Mouse (Mus musculus) lung, embryonic 15.5 days (tissue): ENCODE data around the gene Ptprm. TPM values are rescaled to one million over a fixed set of nuclear protein-coding genes. Genes with fewer than 3 reads are reported as not detected.

Experiments used
- ATAC-seq: fragments of 200-750 bp; cut with Nextera tagmentation; 2 replicates; pipeline ENCODE4 v1.8.0; 2017; ENCODE audit warnings: moderate number of reproducible peaks, borderline replicate concordance; ENCODE audit not compliant: low FRiP score, low TSS enrichment; ENCODE audit errors: extremely low read depth
- H3K27ac ChIP-seq: fragments of 300-500 bp; sonication (generic); 2 replicates; pipeline ENCODE4 v1.5.1; 2015; ENCODE audit warnings: moderate library complexity, mild to moderate bottlenecking, inconsistent platforms
- H3K27me3 ChIP-seq: fragments of 300-500 bp; sonication (generic); 2 replicates; pipeline ENCODE4 v1.6.1; 2015; ENCODE audit warnings: inconsistent platforms
- H3K36me3 ChIP-seq: fragments of 300-500 bp; sonication (generic); 2 replicates; pipeline ENCODE4 v1.6.1; 2015; ENCODE audit warnings: inconsistent platforms
- H3K4me1 ChIP-seq: fragments of 300-500 bp; sonication (generic); 2 replicates; pipeline ENCODE4 v1.6.1; 2015; ENCODE audit warnings: inconsistent platforms
- H3K4me2 ChIP-seq: fragments of 300-500 bp; sonication (generic); 2 replicates; pipeline ENCODE4 v1.6.1; 2015; ENCODE audit warnings: inconsistent platforms, mild to moderate bottlenecking, moderate library complexity
- H3K4me3 ChIP-seq: fragments of 300-500 bp; sonication (generic); 2 replicates; pipeline ENCODE4 v1.5.1; 2015; ENCODE audit warnings: mild to moderate bottlenecking, inconsistent platforms
- H3K9ac ChIP-seq: fragments of 300-500 bp; sonication (generic); 2 replicates; pipeline ENCODE4 v1.6.1; 2015; ENCODE audit warnings: inconsistent platforms
- H3K9me3 ChIP-seq: fragments of 300-500 bp; sonication (generic); 2 replicates; pipeline ENCODE4 v1.6.1; 2016; ENCODE audit warnings: inconsistent platforms
- WGBS: fragments of 180-500 bp; shearing (Covaris S2); methylation state at CpG from one replicate; pipeline ENCODE4 v1.1.7; 2015; 5-methylcytosine and 5-hydroxymethylcytosine counted together
- polyA plus RNA-seq: library from polyadenylated mRNA; unstranded; fragments of >200 nt; fragmentation: Nextera tagmentation; extraction: Ambion mirVana; gene quantifications from 2 replicates; pipeline ENCODE4 v1.2.1, GENCODE M21; 2015

The Ptprm gene
- polyA plus RNA-seq, 1 experiment from 2014 or later = 43.2 TPM

DNA sequence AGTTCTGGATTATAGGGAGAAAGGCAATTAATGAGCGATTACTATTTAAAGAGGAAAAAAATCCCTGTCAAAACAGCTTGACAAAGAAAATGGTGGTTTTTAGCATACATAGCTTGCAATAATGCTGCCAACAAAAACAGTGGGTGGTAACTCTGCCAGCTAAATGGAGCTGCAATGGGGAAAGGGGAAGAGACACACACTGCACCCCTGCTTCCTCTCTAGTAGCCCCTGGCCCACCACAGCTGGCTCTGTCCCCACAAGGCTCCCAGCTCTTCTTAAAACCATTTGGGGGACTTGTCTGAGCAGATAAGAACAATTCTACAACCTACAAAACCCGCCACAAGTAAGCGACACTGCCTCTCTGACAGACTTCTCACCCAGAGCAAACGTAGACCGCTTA, 145.7 kb downstream of the Ptprm start:
- Histone ChIP-seq H3K27me3 (no peaks in the 10 kb centered on the region), H3K27ac (no peak overlapping the region), H3K9me3 (no peaks in the 10 kb centered on the region), H3K4me2 (no peak overlapping the region), H3K4me1 (peaks cover 29% of the 10 kb centered on the region), H3K36me3 (no peaks in the 10 kb centered on the region), H3K9ac (no peak overlapping the region), H3K4me3 (no peak overlapping the region)
- no peak for ATAC-seq
- WGBS = 64% methylated on average over 5 of the region's 5 CpGs

GRCm38 (mm10) chr17:67206984-67207383, 147.3 kb downstream of the Ptprm start:
- 92% methylated on average over 4 of the region's 4 CpGs for WGBS
- Histone ChIP-seq H3K27me3 (no peaks in the 10 kb centered on the region), H3K27ac (no peak overlapping the region), H3K4me1 (peaks cover 24% of the 10 kb centered on the region; the same call in 1 of the 2 replicates), H3K4me3 (no peak overlapping the region), H3K4me2 (no peak overlapping the region), H3K9me3 (no peaks in the 10 kb centered on the region), H3K36me3 (no peaks in the 10 kb centered on the region), H3K9ac (no peak overlapping the region)
- no peak for ATAC-seq

GRCm38 (mm10) chr17:67201151-67201550, 153.1 kb downstream of the Ptprm start:
- no peak overlapping the region for H3K9ac ChIP-seq
- H3K9me3 ChIP-seq = no peaks in the 10 kb centered on the region
- no peaks in the 10 kb centered on the region for H3K36me3 ChIP-seq
- no peak overlapping the region for H3K27ac ChIP-seq
- no peak overlapping the region for H3K4me2 ChIP-seq
- H3K27me3 ChIP-seq = no peaks in the 10 kb centered on the region
- H3K4me3 ChIP-seq = no peak overlapping the region
- H3K4me1 ChIP-seq = peaks cover 11% of the 10 kb centered on the region; the same call in 1 of the 2 replicates
- 61% methylated on average over 7 of the region's 7 CpGs for WGBS
- no peak for ATAC-seq

DNA sequence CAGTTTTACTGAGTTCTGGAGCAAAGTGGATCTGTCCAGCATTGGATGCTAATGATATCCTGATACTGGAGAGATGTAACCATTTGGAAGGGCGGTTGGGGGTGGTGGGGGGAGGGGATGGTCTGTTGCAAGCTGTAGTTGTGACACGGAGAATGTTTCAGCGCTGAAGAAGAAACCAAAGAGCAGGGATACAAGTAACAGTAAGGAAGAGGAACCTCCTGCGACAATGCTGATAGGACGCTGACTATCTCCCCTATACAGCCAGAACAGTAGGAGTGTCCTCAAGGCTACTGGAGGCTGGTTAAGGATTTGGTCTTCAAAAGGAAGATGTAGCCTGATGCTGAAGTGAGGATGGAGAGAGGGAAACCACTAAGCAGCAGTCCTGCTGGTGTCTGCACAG, 160.5 kb downstream of the Ptprm start:
- 58% methylated on average over 5 of the region's 5 CpGs for WGBS
- ATAC-seq = no peak
- H3K9ac ChIP-seq = no peak overlapping the region

DNA sequence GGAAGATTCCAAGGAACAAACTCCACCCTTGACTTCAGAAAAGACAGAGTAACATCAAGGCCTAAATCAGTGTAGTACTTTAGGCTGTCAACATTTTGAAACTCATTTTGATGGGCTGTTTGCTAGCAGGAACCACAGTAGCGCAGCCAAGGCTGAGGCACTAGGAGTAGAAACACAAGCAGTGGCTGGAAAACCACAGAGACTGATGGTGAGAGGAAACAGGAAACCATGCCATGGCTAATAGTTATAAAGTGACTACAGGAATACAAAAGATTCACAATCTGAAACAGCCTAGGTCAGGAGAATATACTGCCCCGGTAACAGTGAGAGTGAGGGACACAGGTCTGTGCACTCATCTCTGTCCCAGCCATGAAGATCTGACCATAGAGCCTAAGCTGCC, 165.7 kb downstream of the Ptprm start:
- Histone ChIP-seq H3K4me3 (no peak overlapping the region), H3K9ac (no peak overlapping the region), H3K4me2 (no peak overlapping the region), H3K9me3 (no peaks in the 10 kb centered on the region), H3K4me1 (no peaks in the 10 kb centered on the region), H3K27ac (no peak overlapping the region), H3K36me3 (no peaks in the 10 kb centered on the region), H3K27me3 (no peaks in the 10 kb centered on the region)
- 82% methylated on average over 2 of the region's 2 CpGs for WGBS
- ATAC-seq = no peak

More for the DNA sequence above, 160.5 kb downstream of the Ptprm start:
- H3K4me2 ChIP-seq = no peak overlapping the region
- H3K4me3 ChIP-seq = no peak overlapping the region
- H3K27me3 ChIP-seq = no peaks in the 10 kb centered on the region
- no peaks in the 10 kb centered on the region for H3K9me3 ChIP-seq
- no peaks in the 10 kb centered on the region for H3K36me3 ChIP-seq
- H3K4me1 ChIP-seq = peaks cover 11% of the 10 kb centered on the region; the same call in 1 of the 2 replicates
- H3K27ac ChIP-seq = no peak overlapping the region

DNA sequence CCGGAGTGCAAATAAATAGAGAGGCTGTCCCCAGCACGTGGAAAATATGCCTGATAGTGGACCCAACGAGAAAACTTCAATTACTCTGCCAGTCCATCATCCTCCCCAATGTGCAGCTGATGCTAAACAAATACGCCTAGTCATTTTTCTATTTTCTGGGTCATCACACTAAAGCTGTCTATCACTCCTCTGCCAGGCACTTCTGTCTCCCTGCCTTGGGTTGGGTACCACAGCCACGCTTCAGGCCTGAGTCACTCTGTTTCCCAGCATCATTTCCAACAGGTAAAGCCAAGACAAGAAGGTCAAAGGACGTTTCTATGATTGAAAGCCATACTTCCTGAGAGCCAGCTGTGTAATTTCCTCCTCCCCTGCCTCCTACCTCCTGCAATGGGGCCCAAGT, 167.4 kb downstream of the Ptprm start:
- no peaks in the 10 kb centered on the region for H3K27me3 ChIP-seq
- no peaks in the 10 kb centered on the region for H3K4me1 ChIP-seq
- no peak overlapping the region for H3K4me2 ChIP-seq
- no peaks in the 10 kb centered on the region for H3K9me3 ChIP-seq
- 57% methylated on average over 6 of the region's 6 CpGs for WGBS
- H3K27ac ChIP-seq = no peak overlapping the region
- no peaks in the 10 kb centered on the region for H3K36me3 ChIP-seq
- no peak overlapping the region for H3K4me3 ChIP-seq
- no peak for ATAC-seq
- H3K9ac ChIP-seq = no peak overlapping the region

DNA sequence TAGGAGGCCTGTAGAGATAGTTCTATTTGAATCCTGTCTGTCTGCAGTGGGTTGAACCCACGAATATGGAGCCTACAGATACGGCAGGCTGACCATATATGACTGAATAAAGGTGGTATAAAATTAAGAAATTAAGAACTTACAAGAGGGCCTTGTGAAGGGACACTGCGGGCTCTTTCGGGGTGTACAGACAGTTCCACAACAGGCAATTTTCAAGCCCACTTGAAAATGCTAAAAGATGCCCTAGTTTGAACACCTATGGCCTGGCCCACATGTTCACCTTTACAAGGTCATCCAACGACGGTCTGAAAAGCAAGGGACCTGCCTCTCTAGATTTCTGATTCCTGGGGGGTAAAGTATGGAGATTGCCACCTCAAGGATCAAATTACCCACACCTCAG, 168.3 kb downstream of the Ptprm start:
- H3K9ac ChIP-seq = no peak overlapping the region
- no peak overlapping the region for H3K27ac ChIP-seq
- H3K4me2 ChIP-seq = no peak overlapping the region
- H3K4me1 ChIP-seq = peaks cover 6% of the 10 kb centered on the region; the same call in 1 of the 2 replicates
- H3K27me3 ChIP-seq = no peaks in the 10 kb centered on the region
- ATAC-seq = no peak
- no peaks in the 10 kb centered on the region for H3K36me3 ChIP-seq
- WGBS = 79% methylated on average over 6 of the region's 6 CpGs
- no peaks in the 10 kb centered on the region for H3K9me3 ChIP-seq
- H3K4me3 ChIP-seq = no peak overlapping the region

DNA sequence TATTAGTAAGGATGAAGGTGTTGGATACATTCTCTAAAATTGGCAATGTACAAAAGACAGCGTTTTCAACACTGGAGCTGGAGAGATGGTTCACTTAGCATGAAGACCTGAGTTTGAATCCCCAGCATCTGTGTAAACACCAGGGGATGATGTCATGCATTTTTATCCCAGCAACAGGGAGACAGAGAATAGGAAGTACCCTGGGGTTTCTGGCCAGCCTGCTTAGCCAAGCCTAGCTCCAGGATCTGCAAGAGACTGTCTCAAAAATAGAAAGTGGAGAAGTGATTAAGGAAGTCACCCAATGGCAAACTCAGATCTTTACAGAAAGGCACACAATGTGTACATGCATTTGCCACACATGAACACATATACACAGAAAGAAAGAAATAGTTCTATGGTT, 174.8 kb downstream of the Ptprm start:
- no peaks in the 10 kb centered on the region for H3K27me3 ChIP-seq
- no peak overlapping the region for H3K4me2 ChIP-seq
- ATAC-seq = no peak
- 68% methylated on average over 1 of the region's 1 CpGs for WGBS
- H3K4me1 ChIP-seq = peaks cover 7% of the 10 kb centered on the region; the same call in 1 of the 2 replicates
- H3K27ac ChIP-seq = no peak overlapping the region
- no peaks in the 10 kb centered on the region for H3K36me3 ChIP-seq
- no peaks in the 10 kb centered on the region for H3K9me3 ChIP-seq
- no peak overlapping the region for H3K9ac ChIP-seq
- H3K4me3 ChIP-seq = no peak overlapping the region

GRCm38 (mm10) chr17:67178686-67179265, 175.5 kb downstream of the Ptprm start:
- H3K9me3 ChIP-seq = no peaks in the 10 kb centered on the region
- WGBS = 70% methylated on average over 5 of the region's 5 CpGs
- no peaks in the 10 kb centered on the region for H3K36me3 ChIP-seq
- H3K27ac ChIP-seq = no peak overlapping the region
- no peak for ATAC-seq
- no peak overlapping the region for H3K9ac ChIP-seq
- peaks cover 7% of the 10 kb centered on the region; the same call in 1 of the 2 replicates for H3K4me1 ChIP-seq
- H3K4me2 ChIP-seq = no peak overlapping the region
- no peak overlapping the region for H3K4me3 ChIP-seq
- no peaks in the 10 kb centered on the region for H3K27me3 ChIP-seq

DNA sequence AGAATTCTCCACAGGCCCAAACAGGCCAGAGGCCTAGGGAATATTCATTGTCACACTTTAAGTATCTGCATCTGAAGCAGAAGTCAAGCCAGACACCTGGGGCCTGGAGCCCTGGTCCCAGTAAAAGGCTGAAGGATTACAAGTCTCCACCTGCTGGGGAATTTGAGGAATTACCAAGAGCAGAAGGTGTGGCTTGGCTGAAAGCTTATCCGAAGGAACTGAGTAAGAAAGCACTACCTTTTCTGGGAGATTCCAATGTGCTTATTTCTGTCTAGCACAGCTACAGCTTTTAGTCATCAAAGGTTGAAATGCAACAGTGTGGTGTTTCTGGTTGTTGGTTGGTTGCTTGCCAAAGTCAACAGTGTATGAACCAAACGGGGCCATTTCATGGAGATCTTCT, 178.4 kb downstream of the Ptprm start:
- Histone ChIP-seq H3K4me1 (no peaks in the 10 kb centered on the region), H3K27me3 (no peaks in the 10 kb centered on the region), H3K4me2 (no peak overlapping the region), H3K27ac (no peak overlapping the region), H3K9me3 (no peaks in the 10 kb centered on the region), H3K4me3 (no peak overlapping the region), H3K9ac (no peak overlapping the region), H3K36me3 (no peaks in the 10 kb centered on the region)
- WGBS = 36% methylated on average over 2 of the region's 2 CpGs
- ATAC-seq = no peak

DNA sequence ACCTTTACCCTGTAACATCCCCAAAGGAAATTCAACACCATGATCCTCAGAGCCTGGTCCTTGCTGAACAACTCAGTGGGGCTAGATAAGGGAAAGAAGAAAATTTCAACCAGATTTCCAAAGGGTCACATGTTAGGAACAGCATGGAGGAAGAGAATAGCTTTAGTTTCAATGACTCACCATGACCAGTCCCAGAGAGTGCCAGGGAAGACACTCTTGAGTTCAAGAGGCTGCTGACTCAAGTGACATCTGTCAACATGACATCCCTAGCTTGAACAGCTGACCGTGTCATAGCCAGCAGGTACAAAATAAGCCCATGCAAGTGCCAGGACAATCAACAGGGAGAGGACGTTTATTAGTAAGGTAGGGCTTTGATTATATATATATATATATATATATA, 182.9 kb downstream of the Ptprm start:
- H3K9me3 ChIP-seq = no peaks in the 10 kb centered on the region
- ATAC-seq = no peak
- 48% methylated on average over 2 of the region's 2 CpGs for WGBS
- H3K36me3 ChIP-seq = no peaks in the 10 kb centered on the region
- no peaks in the 10 kb centered on the region for H3K4me1 ChIP-seq
- no peak overlapping the region for H3K4me3 ChIP-seq
- no peak overlapping the region for H3K9ac ChIP-seq
- no peak overlapping the region for H3K27ac ChIP-seq
- H3K4me2 ChIP-seq = no peak overlapping the region
- no peaks in the 10 kb centered on the region for H3K27me3 ChIP-seq

GRCm38 (mm10) chr17:67170696-67171095, 183.6 kb downstream of the Ptprm start:
- H3K9ac ChIP-seq = no peak overlapping the region
- H3K9me3 ChIP-seq = no peaks in the 10 kb centered on the region
- no peaks in the 10 kb centered on the region for H3K27me3 ChIP-seq
- no peak overlapping the region for H3K4me3 ChIP-seq
- H3K36me3 ChIP-seq = no peaks in the 10 kb centered on the region
- ATAC-seq = no peak
- H3K4me1 ChIP-seq = no peaks in the 10 kb centered on the region
- no peak overlapping the region for H3K4me2 ChIP-seq
- no peak overlapping the region for H3K27ac ChIP-seq
- WGBS = 63% methylated on average over 7 of the region's 7 CpGs

DNA sequence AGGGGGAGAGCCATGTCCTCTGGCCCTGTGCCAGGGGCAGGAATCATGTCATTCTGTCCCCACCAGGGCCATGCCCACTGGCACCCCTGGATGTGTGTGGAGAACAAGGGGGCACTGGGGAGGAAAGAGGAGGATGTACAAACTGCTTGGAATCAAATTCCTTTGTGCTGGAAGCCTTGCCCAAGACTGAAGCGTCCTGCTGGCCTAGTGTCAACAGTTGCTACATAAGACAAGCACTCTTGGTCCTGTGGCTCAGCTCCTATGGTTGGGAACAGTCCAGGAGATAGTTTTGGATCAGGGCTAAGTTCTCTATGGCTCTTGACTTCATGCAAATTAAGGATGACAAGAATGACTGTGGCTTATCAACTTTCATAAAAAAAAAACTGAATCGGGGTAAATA, 188.4 kb downstream of the Ptprm start:
- Histone ChIP-seq H3K9me3 (no peaks in the 10 kb centered on the region), H3K27me3 (no peaks in the 10 kb centered on the region), H3K9ac (no peak overlapping the region), H3K4me2 (no peak overlapping the region), H3K27ac (no peak overlapping the region), H3K4me1 (no peaks in the 10 kb centered on the region), H3K36me3 (no peaks in the 10 kb centered on the region), H3K4me3 (no peak overlapping the region)
- no peak for ATAC-seq
- 66% methylated on average over 2 of the region's 2 CpGs for WGBS
